Mouse (Mus musculus): ENCODE measurements at regions not wholly inside any gene's neighbourhood (a gene's known extent, or its start where the extent isn't known, plus 50 kb on each side); places are given as distances from the start of the nearest gene placed in this dataset.
A peak's percentile ranks its signal among the peaks of the same experiment; 100 is the strongest.

GRCm38 (mm10) chr7:67831738-67832137 is 72.2 kb upstream of the Synm start:
- no peak overlapping the region for H3K9ac ChIP-seq (replicated peaks; ENCODE audit: low read length)
- no peaks in the 10 kb centered on the region for H3K9me3 ChIP-seq (ENCODE audit: low read length)
- H3K4me1 ChIP-seq (ENCODE audit: insufficient read depth, low read length), result no peaks in the 10 kb centered on the region
- no peak for DNase-seq (ENCODE audit: low spot score)
- no peaks in the 10 kb centered on the region for H3K27me3 ChIP-seq (ENCODE audit: insufficient read depth, low read length)
- peak; percentile 44 for TF ChIP-seq CTCF (IDR thresholded peaks at IDR 0.05; ENCODE audit: low read depth)
- H3K4me2 ChIP-seq (ENCODE audit: low read depth, low read length), result no peak overlapping the region
- H3K36me3 ChIP-seq (ENCODE audit: insufficient read depth, low read length), result no peaks in the 10 kb centered on the region
- H3K4me3 ChIP-seq (ENCODE audit: low read length), result no peak overlapping the region
- WGBS, result 80% methylated on average over 2 of the region's 2 CpGs
- ATAC-seq, result no peak
- H3K27ac ChIP-seq, result no peak overlapping the region

GRCm38 (mm10) chr7:67827386-67827785 is 67.8 kb upstream of the Synm start:
- ATAC-seq (no peak), DNase-seq (ENCODE audit: low spot score) (no peak)
- TF ChIP-seq CTCF (IDR thresholded peaks at IDR 0.05; ENCODE audit: low read depth), result no peak
- no peaks in the 10 kb centered on the region for H3K9me3 ChIP-seq (ENCODE audit: low read length)
- no peak overlapping the region for H3K27ac ChIP-seq
- H3K4me1 ChIP-seq (ENCODE audit: insufficient read depth, low read length), result no peaks in the 10 kb centered on the region
- WGBS, result 62% methylated on average over 12 of the region's 12 CpGs
- H3K4me3 ChIP-seq (ENCODE audit: low read length), result no peak overlapping the region
- no peak overlapping the region for H3K4me2 ChIP-seq (ENCODE audit: low read depth, low read length)
- H3K27me3 ChIP-seq (ENCODE audit: insufficient read depth, low read length), result no peaks in the 10 kb centered on the region
- no peaks in the 10 kb centered on the region for H3K36me3 ChIP-seq (ENCODE audit: insufficient read depth, low read length)
- no peak overlapping the region for H3K9ac ChIP-seq (replicated peaks; ENCODE audit: low read length)

GRCm38 (mm10) chr7:67826936-67827335 is 67.4 kb upstream of the Synm start:
- no peak overlapping the region for H3K9ac ChIP-seq (replicated peaks; ENCODE audit: low read length)

GRCm38 (mm10) chr7:67826368-67826767 is 66.8 kb upstream of the Synm start:
- ATAC-seq, result no peak
- H3K4me3 ChIP-seq (ENCODE audit: low read length), result no peak overlapping the region
- 84% methylated on average over 6 of the region's 6 CpGs for WGBS

More at GRCm38 (mm10) chr7:67826936-67827335, 67.4 kb upstream of the Synm start:
- Histone ChIP-seq H3K27ac (no peak overlapping the region), H3K36me3 (ENCODE audit: insufficient read depth, low read length) (no peaks in the 10 kb centered on the region), H3K9me3 (ENCODE audit: low read length) (no peaks in the 10 kb centered on the region), H3K27me3 (ENCODE audit: insufficient read depth, low read length) (no peaks in the 10 kb centered on the region), H3K4me1 (ENCODE audit: insufficient read depth, low read length) (no peaks in the 10 kb centered on the region), H3K4me3 (ENCODE audit: low read length) (no peak overlapping the region), H3K4me2 (ENCODE audit: low read depth, low read length) (no peak overlapping the region)
- TF ChIP-seq CTCF (IDR thresholded peaks at IDR 0.05; ENCODE audit: low read depth), result no peak
- WGBS, result 71% methylated on average over 13 of the region's 13 CpGs
- ATAC-seq (no peak), DNase-seq (ENCODE audit: low spot score) (no peak)

DNA sequence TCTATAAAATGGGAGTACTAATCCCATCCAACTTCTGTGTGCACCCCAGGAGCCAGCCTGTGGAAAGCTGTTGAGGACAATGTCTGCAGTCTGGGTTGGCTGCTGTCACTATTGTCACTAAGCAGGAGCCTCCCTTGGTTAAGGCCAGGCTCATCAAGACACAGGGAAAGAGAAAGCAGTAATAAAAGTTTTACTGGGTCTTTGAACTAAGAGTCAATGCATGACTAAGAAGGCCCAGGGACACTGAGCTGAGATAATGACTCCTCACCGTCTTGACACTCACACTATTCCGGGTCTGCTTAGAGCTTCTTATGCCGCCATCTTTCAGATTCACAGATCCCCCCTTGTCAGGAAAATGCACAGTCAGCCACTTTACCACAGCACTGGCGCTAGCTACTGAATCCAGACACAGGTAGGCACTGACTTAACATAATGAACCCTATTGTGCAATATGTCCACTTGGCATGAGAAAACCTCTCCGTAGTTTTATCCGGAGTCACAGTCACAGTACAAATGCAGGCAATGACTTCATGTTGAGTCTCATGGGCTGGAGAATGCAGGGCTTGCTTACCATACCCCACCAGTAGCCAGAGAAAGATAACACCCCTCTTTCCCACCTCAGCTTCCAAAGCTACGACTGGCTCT is 66.2 kb upstream of the Synm start:
- Histone ChIP-seq H3K9ac (replicated peaks; ENCODE audit: low read length) (no peak overlapping the region), H3K4me1 (ENCODE audit: insufficient read depth, low read length) (no peaks in the 10 kb centered on the region), H3K4me3 (ENCODE audit: low read length) (no peak overlapping the region), H3K27ac (no peak overlapping the region), H3K36me3 (ENCODE audit: insufficient read depth, low read length) (no peaks in the 10 kb centered on the region), H3K9me3 (ENCODE audit: low read length) (no peaks in the 10 kb centered on the region), H3K4me2 (ENCODE audit: low read depth, low read length) (no peak overlapping the region), H3K27me3 (ENCODE audit: insufficient read depth, low read length) (no peaks in the 10 kb centered on the region)
- ATAC-seq (no peak), DNase-seq (ENCODE audit: low spot score) (no peak)
- TF ChIP-seq CTCF (IDR thresholded peaks at IDR 0.05; ENCODE audit: low read depth), result no peak
- 85% methylated on average over 7 of the region's 7 CpGs for WGBS

More at GRCm38 (mm10) chr7:67826368-67826767, 66.8 kb upstream of the Synm start:
- Histone ChIP-seq H3K9ac (replicated peaks; ENCODE audit: low read length) (no peak overlapping the region), H3K9me3 (ENCODE audit: low read length) (no peaks in the 10 kb centered on the region), H3K36me3 (ENCODE audit: insufficient read depth, low read length) (no peaks in the 10 kb centered on the region), H3K4me1 (ENCODE audit: insufficient read depth, low read length) (no peaks in the 10 kb centered on the region), H3K4me2 (ENCODE audit: low read depth, low read length) (no peak overlapping the region), H3K27ac (no peak overlapping the region), H3K27me3 (ENCODE audit: insufficient read depth, low read length) (no peaks in the 10 kb centered on the region)
- no peak for DNase-seq (ENCODE audit: low spot score)
- TF ChIP-seq CTCF (IDR thresholded peaks at IDR 0.05; ENCODE audit: low read depth), result no peak

GRCm38 (mm10) chr7:67823943-67824645 is 64.6 kb upstream of the Synm start:
- Histone ChIP-seq H3K4me1 (ENCODE audit: insufficient read depth, low read length) (no peaks in the 10 kb centered on the region), H3K27ac (no peak overlapping the region), H3K4me3 (ENCODE audit: low read length) (no peak overlapping the region), H3K36me3 (ENCODE audit: insufficient read depth, low read length) (no peaks in the 10 kb centered on the region), H3K9me3 (ENCODE audit: low read length) (no peaks in the 10 kb centered on the region), H3K9ac (replicated peaks; ENCODE audit: low read length) (no peak overlapping the region), H3K4me2 (ENCODE audit: low read depth, low read length) (no peak overlapping the region), H3K27me3 (ENCODE audit: insufficient read depth, low read length) (no peaks in the 10 kb centered on the region)
- DNase-seq (ENCODE audit: low spot score), result no peak
- no peak for ATAC-seq
- WGBS, result 53% methylated on average over 8 of the region's 8 CpGs
- TF ChIP-seq CTCF (IDR thresholded peaks at IDR 0.05; ENCODE audit: low read depth), result no peak

GRCm38 (mm10) chr7:67819551-67819950 is 60.0 kb upstream of the Synm start:
- Histone ChIP-seq H3K4me3 (ENCODE audit: low read length) (no peak overlapping the region), H3K4me2 (ENCODE audit: low read depth, low read length) (no peak overlapping the region), H3K36me3 (ENCODE audit: insufficient read depth, low read length) (no peaks in the 10 kb centered on the region), H3K27ac (no peak overlapping the region), H3K27me3 (ENCODE audit: insufficient read depth, low read length) (no peaks in the 10 kb centered on the region), H3K9ac (replicated peaks; ENCODE audit: low read length) (no peak overlapping the region), H3K4me1 (ENCODE audit: insufficient read depth, low read length) (no peaks in the 10 kb centered on the region), H3K9me3 (ENCODE audit: low read length) (no peaks in the 10 kb centered on the region)
- no peak for TF ChIP-seq CTCF (IDR thresholded peaks at IDR 0.05; ENCODE audit: low read depth)
- WGBS, result 96% methylated on average over 5 of the region's 5 CpGs
- ATAC-seq (no peak), DNase-seq (ENCODE audit: low spot score) (no peak)
